Mouse (Mus musculus) kidney, adult 8-10 months (tissue): ENCODE measurements around the gene Cdpf1.
A peak's percentile ranks its signal among the peaks of the same experiment; 100 is the strongest.

Experiments
- DNase-seq, 2 experiments: peaks; one replicate each; pipeline ENCODE4 v3.0.0; 2022

The Cdpf1 gene

DNA sequence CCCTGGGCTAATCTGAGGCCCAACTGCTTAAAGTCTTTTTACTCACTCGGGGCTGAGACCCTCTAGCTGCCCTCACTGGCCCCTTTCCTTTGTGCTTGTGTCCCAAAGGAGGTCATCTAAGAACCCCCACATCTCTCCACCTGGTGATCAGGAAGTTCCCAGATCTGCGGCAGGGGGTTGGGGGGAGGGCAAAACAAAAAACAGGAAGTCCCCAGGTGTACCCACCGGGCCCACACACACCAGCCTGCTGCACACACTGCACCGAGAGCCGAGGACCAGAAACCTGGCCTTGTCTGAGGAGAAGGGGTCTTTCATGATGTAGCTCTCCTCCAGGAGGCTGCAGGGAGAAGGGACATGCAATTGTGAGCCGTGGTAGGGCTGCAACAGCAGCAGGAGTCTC lies 3.5 kb downstream of the Cdpf1 start:
- no peak for DNase-seq

DNA sequence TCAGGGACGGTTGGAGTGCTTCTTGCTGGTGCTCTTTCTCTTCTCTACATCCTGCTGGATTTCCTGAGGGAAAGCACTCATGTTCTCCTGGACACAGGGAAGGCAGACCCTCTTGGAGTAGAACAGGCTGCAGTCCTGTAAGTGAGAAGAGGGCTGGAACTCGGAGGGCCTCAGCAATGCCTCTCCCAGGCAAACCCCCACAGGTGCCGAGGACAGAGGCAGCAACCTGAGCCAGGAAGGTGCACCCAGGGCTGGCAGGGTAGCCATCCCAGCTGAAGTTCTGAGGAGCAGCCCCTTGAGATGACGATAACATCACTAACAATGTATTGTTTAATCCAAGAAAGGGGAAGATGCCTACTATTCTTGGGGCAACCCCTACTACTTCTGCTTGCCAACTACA lies 4.1 kb downstream of the Cdpf1 start:
- DNase-seq, result no peak

DNA sequence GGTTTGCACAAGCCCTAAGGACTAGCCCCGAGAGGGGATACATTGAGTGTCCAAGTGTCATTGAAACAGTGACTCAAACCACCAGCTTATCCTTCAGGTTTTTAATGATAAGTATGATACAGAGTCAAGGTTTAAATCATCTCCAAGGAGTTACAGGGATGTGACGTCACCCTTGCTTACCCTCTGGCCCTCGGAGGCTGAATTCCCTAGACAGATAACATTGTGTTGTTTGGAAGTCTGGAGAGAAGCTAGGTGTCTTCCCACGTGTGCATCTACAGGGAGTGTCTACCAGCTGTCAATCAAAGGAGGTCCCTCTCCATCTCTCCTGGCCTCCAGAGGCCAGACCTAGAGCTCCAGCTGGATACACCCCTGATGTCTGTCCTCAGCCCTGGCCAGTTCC lies 4.6 kb downstream of the Cdpf1 start:
- DNase-seq, result no peak

DNA sequence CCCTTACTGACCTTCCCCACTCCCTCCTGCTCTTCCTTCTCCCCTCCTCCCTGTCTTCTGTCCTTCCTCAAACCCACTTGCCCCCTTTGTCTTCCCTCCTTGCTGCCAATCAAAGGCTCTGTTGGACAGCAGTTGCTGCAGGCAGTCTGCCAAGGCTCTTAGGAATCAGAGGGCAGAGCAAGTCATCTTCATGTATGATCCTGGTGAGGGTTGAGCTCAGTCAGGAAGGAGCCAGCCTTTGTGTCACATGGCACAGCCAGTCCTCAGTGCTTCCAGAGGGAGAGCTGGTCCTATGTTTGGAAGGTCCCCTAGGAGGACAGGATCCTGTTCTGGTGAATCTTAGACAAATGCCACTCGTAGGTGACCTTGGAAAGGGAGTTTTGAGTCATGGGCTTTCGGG lies 8.6 kb downstream of the Cdpf1 start:
- peak in 1 of 2 experiments; percentile 36 for DNase-seq

DNA sequence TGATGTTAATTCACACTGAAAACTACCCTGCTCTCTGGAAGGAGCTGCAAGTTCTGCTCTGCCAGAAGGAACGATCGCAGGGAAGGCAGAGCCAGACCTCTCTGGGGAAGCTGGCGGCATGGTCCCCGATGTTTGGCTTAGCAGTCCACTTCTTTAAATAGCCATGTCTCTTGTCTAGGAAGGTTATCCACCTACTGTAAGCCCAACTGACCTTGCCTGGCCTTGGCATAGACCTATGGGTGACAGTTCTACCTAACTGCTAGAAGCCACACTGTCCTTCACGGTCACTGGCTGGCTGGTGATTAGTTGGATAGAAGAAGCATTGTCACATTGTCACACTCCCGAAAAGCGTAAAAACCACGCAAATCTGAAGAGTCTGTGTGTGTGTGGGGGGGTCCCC lies 12.8 kb downstream of the Cdpf1 start:
- DNase-seq, result no peak

DNA sequence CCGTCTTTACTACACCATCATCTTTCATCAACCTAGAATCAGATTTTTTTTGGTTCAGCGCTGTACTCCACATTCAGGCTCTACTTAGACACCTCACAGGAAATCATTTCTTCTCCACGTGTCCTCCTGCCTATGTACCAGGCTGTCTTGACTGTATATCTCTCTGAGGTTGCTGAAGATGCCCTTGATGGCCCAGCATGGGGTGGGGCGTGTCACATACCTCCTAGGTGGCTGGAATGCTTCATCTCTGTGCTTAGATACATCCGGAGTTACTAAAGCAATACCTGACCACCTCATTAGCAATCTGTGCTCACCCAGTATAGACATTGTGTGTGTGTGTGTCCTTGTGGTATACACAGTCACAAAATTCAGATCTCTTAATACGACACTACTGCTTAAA lies 16.0 kb downstream of the Cdpf1 start:
- DNase-seq, result no peak

DNA sequence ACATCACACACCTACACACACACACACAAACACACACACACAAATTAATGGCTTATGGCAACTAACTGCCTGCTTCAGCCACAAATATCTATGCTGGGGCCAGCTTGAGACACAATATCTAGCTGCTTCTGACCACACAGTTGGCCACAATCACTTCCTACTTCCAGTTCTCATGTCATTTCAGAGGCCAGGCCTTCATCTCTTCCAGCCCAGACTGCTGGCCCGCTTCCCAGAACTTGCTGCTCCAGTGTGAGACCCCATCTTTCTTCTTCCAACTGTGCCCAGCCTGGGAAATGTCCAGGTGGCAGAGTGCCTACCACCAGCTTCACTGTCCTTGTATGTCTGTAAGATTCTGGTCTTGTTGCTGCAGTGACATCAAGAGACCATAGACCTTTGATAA lies 18.7 kb downstream of the Cdpf1 start:
- no peak for DNase-seq

DNA sequence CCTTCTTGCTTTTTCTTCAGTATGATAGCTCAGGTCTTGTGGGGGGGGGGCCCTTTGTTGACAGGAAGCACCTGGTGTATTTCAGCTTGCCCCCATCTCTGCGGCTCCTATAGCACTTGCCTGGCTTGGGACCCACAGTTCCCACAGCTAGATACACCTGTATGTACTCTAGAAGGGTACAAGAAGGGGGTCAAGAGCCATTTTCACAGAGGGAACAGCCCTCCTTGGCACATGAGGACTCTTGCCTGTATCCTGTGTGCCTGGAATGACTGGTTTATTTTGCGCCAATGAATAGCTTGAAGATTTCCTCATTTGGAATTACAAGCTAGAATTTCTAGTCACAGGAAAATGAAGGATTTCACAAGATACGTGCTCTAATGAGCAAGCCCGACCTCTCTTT lies 20.0 kb downstream of the Cdpf1 start:
- no peak for DNase-seq

DNA sequence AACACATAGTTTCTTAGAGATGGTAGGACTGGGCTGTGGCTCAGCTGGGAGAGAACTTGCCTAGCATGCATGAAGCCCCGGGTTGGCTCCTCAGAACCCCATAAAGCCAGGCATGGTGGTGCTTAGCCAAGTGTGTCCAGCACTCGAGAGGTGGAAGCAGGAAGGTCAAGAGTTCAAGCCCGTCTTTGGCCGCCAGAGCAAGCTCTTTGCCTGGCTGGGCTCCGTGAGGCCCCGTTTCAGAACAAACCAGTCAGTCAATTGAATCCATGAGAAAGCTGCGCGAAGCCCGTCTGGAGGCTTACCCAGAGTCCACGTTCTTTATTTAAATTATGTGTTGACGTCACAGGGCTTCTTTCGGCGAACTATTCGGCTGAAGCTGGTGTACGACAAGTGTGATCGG lies 22.9 kb downstream of the Cdpf1 start:
- DNase-seq, result peak; percentile 35 to 57

DNA sequence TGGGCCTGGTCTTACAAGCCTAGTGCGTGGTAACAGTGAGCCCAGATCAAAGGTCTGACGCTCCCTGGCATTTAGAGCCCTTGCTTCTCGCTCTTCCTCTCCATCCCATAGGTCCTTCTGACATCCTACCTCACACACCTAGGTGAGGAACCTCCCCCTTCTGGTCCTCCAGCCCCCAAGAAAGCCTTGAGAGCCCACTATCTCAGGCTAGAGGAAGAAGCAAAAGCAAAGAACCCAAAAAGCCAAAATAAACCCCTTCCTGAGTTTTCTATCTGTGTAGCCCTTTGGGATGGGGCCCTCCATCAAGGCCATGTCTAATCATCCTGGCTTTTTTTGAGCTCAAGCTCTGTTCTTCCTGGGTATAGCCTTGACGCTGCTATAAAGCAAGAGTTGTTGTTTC lies 23.4 kb downstream of the Cdpf1 start:
- no peak for DNase-seq

DNA sequence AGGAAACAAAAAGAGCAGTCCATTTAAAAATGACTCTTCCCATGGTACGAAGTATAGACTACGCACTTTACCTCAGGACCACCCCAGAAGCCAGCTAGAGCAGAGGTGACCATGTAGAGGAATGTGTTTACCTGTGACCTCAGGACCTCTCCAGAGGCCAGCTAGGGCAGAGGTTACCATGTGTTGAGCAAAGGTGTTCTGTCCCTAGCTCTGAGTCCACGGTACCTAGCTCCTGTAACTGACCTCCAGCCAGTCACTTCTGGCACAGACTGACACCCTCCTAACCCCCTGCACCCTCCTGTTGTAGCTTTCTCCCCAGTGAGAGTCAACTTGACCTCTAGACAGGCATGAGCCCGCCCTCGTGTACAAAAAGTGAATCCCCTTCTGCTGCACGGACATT lies 24.0 kb downstream of the Cdpf1 start:
- DNase-seq, result no peak

DNA sequence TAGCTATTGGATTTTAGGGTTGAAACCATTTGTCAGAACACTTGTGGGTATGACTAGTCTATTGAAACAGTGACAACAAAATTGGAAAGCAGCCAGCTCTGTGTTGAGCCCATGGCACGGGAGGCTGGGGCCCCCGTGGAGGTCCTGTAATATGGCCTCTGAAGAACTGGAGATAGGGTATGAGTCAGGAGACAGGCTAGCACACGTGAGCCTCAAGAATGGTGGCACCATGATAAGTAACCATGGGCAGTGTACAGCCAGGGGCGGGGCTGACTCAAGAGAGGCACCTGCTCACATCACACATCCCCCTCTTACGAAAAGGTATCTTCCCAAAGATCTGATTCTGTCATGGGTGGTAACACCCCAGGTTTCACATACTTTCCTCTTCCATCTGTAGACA lies 24.8 kb downstream of the Cdpf1 start:
- no peak for DNase-seq

DNA sequence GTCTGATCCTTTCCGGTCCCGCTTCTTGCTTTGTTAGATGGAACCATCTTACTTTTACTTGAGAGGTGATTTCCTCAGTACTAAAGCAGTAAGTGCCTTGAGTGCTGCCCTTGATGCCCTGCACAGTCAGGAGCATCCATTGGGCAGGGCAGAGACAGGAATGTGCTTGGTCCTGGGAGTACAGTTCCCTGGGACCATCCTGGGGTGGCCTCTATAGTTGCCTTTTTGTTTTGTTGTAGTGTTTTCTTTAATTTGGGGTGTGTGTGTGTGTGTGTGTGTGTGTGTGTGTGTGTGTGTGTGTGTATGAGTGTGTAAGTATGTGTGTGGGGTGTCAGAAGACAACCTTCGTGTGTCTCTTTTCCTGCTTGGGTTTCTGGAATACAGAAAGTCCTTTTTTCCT lies 27.2 kb downstream of the Cdpf1 start:
- no peak for DNase-seq

DNA sequence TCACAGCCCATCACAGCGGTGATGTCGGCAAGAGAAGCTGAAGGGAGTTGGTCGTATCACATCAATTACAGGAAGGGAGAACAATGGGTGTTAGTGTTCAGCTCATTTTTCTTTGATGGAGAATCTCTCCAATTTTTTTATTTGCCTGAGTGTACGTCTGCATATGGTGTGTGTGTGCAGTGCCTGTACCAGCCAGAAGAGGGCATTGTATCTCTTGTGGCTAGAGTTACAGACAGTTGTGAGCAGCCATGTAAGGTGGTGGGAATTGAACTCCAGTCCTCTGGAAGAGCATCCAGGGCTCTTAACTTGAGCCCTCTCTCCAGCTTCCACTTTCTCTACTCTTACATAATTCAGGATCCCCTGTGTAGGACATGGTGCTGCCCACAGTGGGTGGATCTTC lies 28.4 kb downstream of the Cdpf1 start:
- DNase-seq, result no peak

DNA sequence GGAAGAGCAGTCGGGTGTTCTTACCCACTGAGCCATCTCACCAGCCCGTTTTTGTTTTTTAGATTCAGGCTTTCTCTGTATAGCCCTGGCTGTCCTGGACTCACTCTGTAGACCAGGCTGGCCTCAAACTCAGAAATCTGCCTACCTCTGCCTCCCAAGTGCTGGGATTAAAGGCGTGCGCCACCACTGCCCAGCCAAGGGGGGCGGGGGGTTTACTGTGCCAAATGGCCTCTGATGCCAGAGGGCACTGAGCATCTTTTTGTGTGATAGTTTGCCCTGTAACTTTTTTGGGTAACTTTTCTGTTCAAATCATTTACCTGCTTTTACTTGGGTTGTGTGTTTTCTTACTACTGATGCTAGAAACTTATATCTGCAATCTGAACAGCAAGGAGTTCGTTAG lies 32.6 kb downstream of the Cdpf1 start:
- peak in 1 of 2 experiments; percentile 50 for DNase-seq

DNA sequence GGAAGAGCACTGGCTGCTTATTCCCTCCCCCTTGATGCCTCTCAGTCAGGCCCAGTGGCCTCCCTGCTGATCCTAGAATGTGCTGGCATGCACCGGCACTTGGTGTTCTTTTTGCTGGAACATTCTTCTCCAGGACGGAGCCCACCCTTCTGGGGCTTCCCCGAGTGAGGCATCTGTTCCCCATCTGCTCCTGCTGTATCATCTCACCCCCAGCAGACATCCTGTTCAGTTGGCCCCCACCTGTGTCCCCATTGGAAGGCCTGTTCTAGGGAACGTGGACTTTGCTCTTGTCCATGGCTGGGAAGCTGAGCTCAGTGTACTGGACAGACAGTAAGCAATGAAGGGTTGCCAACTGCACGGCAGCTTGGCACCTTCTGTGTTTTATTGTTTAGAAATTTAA lies 34.7 kb downstream of the Cdpf1 start:
- DNase-seq, result peak; percentile 78 to 84

DNA sequence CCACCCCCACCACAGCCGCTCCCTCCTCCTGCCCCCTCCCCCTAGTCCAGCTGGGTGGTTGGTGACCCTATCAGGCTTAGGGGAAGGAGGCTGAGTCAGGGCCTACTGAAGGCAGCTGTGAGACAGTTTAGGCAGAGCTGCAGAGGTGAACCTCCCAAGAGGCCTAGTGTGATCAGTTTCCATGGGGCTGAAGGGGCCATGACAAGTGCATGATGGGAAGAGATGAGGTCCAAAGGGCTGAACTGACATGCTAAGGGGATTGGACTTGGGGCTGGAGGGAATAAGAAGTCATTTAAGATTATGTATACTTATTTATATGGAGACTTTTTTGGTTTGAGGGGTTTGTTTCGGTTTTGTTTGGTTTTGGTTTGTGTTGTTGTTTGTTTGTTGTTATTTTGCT lies 35.3 kb downstream of the Cdpf1 start:
- DNase-seq, result no peak

DNA sequence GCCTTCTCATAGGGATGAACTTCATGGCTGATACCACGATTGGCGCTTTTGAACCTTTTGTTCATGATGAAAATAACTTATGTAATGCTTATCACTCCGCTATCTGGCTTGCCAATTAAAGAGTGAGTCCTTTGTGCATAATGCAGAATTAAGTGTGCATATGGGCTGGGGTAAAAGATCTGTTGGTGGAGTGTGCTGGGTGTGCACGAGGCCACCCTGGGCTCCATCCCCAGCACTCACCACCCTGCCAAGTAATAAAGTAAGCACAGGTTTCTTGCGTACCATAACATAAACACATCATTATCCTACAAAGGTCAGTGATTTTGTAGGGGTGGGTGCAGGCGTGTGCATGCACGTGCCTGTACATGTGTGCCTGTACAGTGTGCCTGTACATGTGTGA lies 36.5 kb downstream of the Cdpf1 start:
- DNase-seq, result no peak

DNA sequence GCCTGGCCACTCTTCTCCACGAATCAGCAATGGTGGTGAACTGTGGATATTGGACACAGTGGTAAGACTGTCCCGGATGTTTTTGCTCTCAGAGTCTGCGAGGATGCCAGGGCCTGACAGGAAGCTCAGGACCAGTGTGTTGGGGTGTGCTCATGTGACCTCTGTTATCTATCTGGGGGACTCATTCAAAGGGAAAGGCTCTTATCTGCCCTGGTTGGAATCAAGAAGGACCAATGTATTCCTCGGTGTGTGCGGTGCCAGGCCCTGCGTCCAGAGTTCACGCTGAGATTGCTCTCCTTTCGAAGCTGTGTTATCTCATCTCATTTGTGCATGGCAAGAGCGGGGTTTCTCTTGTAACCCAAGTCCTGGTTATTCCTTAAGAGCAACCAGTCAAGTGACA lies 37.1 kb downstream of the Cdpf1 start:
- DNase-seq, result no peak

DNA sequence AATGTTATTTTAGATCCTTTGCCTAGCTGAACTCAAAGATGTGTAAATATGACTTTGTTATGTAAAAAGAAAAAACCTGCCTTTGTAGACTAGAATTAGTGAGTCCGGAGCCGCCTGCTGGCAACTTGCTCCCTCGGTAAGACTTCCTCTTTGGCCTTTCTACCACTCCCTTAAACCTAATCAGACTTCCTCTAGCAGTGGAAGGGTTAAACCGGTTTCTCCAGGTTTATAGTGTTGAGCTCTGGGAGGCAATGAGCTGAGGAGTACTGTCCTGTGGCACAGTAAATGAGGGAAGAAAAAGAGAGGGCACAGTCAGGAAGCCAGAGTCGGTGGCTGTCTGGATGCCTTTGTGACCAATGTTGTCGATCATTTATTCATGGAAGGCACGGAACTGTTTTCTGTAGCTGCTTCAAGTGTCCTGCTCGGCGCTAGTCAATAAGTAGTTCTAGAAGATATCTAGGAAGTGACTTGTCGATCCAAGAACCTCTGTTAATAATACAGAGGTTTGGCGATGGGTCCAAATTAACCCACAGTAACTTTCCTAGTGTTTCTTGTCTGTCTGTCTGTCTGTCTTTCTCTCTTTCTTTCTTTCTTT lies 39.3 kb downstream of the Cdpf1 start:
- peak in 1 of 2 experiments; percentile 59 for DNase-seq

DNA sequence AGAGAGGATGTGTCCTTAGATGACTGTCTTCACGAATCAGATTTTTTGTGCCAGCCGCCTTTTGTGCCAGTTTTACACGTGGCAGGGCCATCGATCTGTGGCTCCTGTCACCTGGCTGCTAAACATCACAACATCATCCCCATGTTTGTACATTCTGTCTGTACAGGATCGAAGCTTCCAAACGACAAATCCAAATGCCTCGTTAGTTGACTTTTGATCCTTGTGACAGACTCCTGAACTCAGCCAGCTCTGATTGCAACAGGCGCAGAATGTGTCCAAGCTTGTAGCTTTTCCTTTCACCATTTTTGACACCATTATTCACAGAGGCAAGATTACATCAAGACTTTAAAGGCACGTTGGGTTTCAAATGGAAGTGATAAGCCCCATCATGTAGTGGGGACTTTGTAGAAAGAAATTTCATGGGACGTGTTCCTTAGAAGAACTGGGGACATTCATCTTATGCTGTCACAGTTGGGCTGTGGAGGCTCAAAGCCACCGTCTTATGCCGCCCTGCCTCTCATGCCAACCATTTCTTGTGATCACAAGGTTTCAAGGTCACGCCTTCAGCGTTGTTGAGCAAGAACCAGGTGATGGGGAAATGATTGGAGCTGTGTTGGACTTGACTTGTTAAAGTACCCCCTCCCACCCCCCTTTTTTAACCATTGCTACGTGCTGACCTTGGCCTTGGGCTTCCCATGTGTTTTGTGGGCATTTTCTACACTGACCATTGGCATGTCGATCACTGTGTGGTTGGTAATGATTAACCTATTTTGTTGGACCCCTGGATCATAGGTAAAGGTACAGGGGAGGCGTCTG lies 40.0 kb downstream of the Cdpf1 start:
- peak; percentile 62 to 88 for DNase-seq

DNA sequence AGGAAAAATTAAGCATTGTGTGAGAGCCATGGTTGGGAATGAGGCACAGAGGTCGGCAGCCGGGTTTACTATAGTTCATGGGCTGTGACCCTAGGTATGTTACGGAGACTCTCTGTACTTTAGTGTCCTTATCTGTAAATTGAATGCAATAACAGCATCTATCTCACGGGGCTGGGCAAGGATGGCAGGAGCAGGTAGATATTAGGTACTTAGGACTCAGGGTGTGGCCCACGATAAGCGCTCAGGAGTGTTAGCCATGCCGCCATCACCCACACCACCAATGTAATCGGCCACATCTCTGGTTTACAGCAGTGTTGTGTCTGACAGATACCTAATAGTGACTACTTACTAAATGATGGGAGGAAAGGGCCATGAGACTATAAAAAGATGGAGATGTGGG lies 42.5 kb downstream of the Cdpf1 start:
- no peak for DNase-seq

DNA sequence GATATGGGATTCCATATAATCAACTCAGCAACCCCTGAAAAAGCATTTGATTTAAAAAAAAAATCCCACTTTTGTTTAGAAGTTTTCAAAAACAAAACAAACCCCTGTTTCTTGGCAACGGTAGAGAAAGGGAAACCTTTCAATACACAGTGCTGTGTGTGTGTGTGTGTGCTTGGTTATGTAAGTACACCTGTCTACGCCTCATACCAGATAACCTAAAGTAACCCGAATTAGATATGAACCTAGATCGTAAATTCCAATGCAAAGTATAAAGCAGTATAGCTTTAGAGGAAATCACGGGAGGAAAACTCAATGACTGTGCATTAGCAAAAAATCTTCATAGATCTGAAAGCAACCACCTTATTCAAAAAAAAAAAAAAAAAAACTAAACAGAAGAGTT lies 44.8 kb downstream of the Cdpf1 start:
- no peak for DNase-seq

DNA sequence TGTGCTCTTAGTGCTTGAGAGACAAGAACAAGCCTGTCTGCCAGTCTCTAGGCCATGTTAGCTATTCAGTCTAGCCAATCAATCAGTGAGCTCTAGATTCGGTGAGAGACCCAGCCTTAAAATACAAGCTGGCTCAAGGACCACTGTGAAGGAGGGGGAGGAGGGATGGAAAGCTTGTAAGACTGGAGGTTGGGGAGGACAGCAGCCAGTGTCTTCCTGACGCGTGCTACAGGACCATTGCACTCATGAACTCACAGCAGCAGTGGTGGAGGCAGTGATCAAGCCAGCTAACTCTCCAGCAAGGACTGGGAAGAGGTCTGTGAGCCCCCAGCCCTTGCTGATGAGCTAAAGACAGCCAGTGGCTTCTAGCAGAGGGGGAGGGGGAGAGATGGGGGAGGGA lies 46.5 kb downstream of the Cdpf1 start:
- no peak for DNase-seq

DNA sequence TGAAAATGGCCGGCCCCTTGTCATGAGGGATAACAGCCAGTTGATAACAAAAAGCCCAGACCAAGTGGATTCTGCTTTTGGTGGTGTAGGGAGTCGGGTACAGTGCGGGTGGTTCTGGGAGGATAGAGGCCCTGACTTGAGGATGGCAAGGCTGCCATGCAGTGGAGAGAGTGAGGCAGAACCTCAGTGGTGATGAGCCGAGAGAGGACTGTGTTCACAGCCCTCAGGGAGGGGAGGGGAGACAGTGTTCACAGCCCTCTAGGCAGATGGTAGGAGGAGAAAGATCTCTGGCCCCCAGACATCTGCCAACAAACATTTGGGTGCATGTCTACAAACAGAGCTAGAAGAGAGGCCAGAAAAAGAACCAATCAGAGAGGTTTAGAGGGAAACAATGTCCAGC lies 48.7 kb downstream of the Cdpf1 start:
- no peak for DNase-seq
